Comparison of ENCODE assay signal across 20 mouse cellular contexts in the genomic region with DNA sequence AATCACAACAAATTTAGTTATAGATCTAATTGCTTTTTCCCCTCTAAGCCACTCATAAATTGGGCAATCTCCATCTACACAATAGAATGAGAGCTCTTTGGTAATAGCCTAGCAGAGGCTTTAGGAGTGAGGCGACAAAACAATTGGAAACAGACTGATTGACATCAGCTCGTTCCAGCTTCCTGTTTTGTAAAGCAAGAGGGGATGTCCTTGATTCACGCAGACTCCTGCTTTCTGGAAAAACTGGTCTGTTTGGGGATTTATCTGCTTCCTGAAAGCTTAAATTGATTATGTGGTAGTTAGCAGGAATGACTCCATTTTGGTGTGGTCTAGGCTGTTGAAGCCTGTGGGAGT. TPM values are rescaled to one million over a fixed set of nuclear protein-coding genes. Genes with fewer than 3 reads are reported as not detected.
DNase-seq lines count a peak whose midpoint lies in the region; ATAC-seq and TF ChIP-seq lines count a peak whose summit lies in the region.
"Had no signal": no experiment of that assay in that cellular context is flagged by ENCODE, and none has a peak within 500 bp of the region (broad histone marks: within the 10 kb centered on the region; RNA-seq: fewer than 3 reads in every experiment).

No protein-coding gene starts in this region.

- no peaks in the 10 kb centered on the region for H3K27me3 ChIP-seq in heart, embryonic 15.5 days
- H3K27me3 ChIP-seq in lung, postnatal 0 days (replicated peaks; ENCODE audit: insufficient read depth, low read length) = no peaks in the 10 kb centered on the region
- H3K27me3 ChIP-seq in hindbrain, embryonic 16.5 days (replicated peaks; ENCODE audit: control insufficient read depth, insufficient read depth, low read length) = no peaks in the 10 kb centered on the region
- H3K27me3 ChIP-seq: hindbrain, embryonic 13.5 days; stomach, embryonic 15.5 days had no signal

- TF ChIP-seq EP300 in lung, postnatal 0 days (IDR thresholded peaks at IDR 0.05) = no peak

- TF ChIP-seq CTCF in gastrocnemius, adult 2 months (IDR thresholded peaks at IDR 0.05) = no peak
- no peak for TF ChIP-seq CTCF in lung, postnatal 0 days (IDR thresholded peaks at IDR 0.05)

- H3K4me2 ChIP-seq in heart, embryonic 15.5 days = no peak overlapping the region
- H3K4me2 ChIP-seq in lung, postnatal 0 days (replicated peaks; ENCODE audit: low read depth, low read length) = no peak overlapping the region
- no peak overlapping the region for H3K4me2 ChIP-seq in hindbrain, embryonic 16.5 days (ENCODE audit: low read length)
- H3K4me2 ChIP-seq: hindbrain, embryonic 13.5 days had no signal

- H3K9ac ChIP-seq in heart, embryonic 15.5 days = no peak overlapping the region
- no peak overlapping the region for H3K9ac ChIP-seq in lung, postnatal 0 days (replicated peaks; ENCODE audit: low read depth)
- H3K9ac ChIP-seq in hindbrain, embryonic 16.5 days (ENCODE audit: low read depth, low read length) = no peak overlapping the region
- H3K9ac ChIP-seq: hindbrain, embryonic 13.5 days; liver, embryonic 14.5 days; stomach, embryonic 15.5 days had no signal

- peak overlapping the region; percentile 83 for H3K27ac ChIP-seq in gastrocnemius, adult 2 months
- peak overlapping the region; percentile 74 for H3K27ac ChIP-seq in heart, embryonic 15.5 days
- H3K27ac ChIP-seq in lung, postnatal 0 days (ENCODE audit: low read length) = 0 out of 2 replicates have a peak overlapping the region, but pooled peaks have one; percentile 11
- no peak overlapping the region for H3K27ac ChIP-seq in hindbrain, embryonic 16.5 days (ENCODE audit: low read depth, low read length)
- H3K27ac ChIP-seq: hindbrain, embryonic 13.5 days; left cerebral cortex, adult 2 months; liver, embryonic 14.5 days had no signal

- peaks cover 5% of the 10 kb centered on the region for H3K36me3 ChIP-seq in heart, embryonic 15.5 days
- H3K36me3 ChIP-seq in lung, postnatal 0 days (ENCODE audit: insufficient read depth, low read length) = no peaks in the 10 kb centered on the region
- H3K36me3 ChIP-seq in hindbrain, embryonic 16.5 days (ENCODE audit: control insufficient read depth, insufficient read depth, low read length) = no peaks in the 10 kb centered on the region
- H3K36me3 ChIP-seq: stomach, embryonic 15.5 days had no signal

- H3K9me3 ChIP-seq in heart, embryonic 15.5 days (replicated peaks) = no peaks in the 10 kb centered on the region
- no peaks in the 10 kb centered on the region for H3K9me3 ChIP-seq in lung, postnatal 0 days (ENCODE audit: low read length)
- no peaks in the 10 kb centered on the region for H3K9me3 ChIP-seq in hindbrain, embryonic 16.5 days (ENCODE audit: control insufficient read depth, low read length)
- H3K9me3 ChIP-seq: G1E; hindbrain, embryonic 13.5 days; stomach, embryonic 15.5 days had no signal

- WGBS in heart, embryonic 15.5 days = 40% methylated on average over 3 of the region's 3 CpGs
- 13% methylated on average over 3 of the region's 3 CpGs for WGBS in lung, postnatal 0 days
- 21% methylated on average over 3 of the region's 3 CpGs for WGBS in hindbrain, embryonic 16.5 days

- intact Hi-C loops in gastrocnemius, adult 2 months (cut with DNase I) = loop anchor here (2.0 kb wide), 1 partner anchor 22 kb away; no protein-coding TSS in a partner anchor
- intact Hi-C loops in gastrocnemius, postnatal 14 days (cut with DNase I; ENCODE audit: low total_unique reads) = no loop called here

- no peak for DNase-seq in gastrocnemius, adult 2 months
- DNase-seq in gastrocnemius, postnatal 14 days = no peak
- DNase-seq in heart, postnatal 4 days = no peak
- DNase-seq in lung, postnatal 0 days (ENCODE audit: low spot score) = peak; percentile 83
- no peak for DNase-seq in lung, postnatal 4 days
- DNase-seq: adrenal gland, postnatal 25 days; cerebellum, adult 11-12 months; left cerebral cortex, postnatal 4 days; right cerebral cortex, postnatal 25 days; thymus, adult 18-20 months; thymus, postnatal 4 days had no signal

- no peak overlapping the region for H3K4me3 ChIP-seq in gastrocnemius, adult 2 months
- no peak overlapping the region for H3K4me3 ChIP-seq in heart, embryonic 15.5 days
- no peak overlapping the region for H3K4me3 ChIP-seq in lung, postnatal 0 days (ENCODE audit: low read depth, low read length)
- H3K4me3 ChIP-seq in hindbrain, embryonic 16.5 days (ENCODE audit: low read length) = no peak overlapping the region
- H3K4me3 ChIP-seq: hindbrain, embryonic 13.5 days; left cerebral cortex, adult 2 months; stomach, embryonic 15.5 days had no signal

- no peak for ATAC-seq in heart, embryonic 15.5 days (replicated peaks; ENCODE audit: insufficient number of reproducible peaks, insufficient read depth, low FRiP score, low read depth)
- ATAC-seq in lung, postnatal 0 days = peak; percentile 51; the same call in 1 of the 2 replicates
- no peak for ATAC-seq in hindbrain, embryonic 16.5 days
- ATAC-seq in erythroblast, adult 5-6 weeks (replicated peaks; ENCODE audit: low FRiP score, poor library complexity, severe bottlenecking) = no peak
- ATAC-seq: forebrain, embryonic 16.5 days had no signal

- H3K4me1 ChIP-seq in heart, embryonic 15.5 days (replicated peaks) = peaks cover 87% of the 10 kb centered on the region
- H3K4me1 ChIP-seq in lung, postnatal 0 days (ENCODE audit: insufficient read depth, low read depth, low read length) = peaks cover 12% of the 10 kb centered on the region; the same call in 1 of the 2 replicates
- H3K4me1 ChIP-seq in hindbrain, embryonic 16.5 days (ENCODE audit: control insufficient read depth, insufficient read depth, low read depth, low read length) = no peaks in the 10 kb centered on the region; the same call in none of the 2 replicates

RNA-seq across cellular contexts. Expression of a gene that starts 33.6 kb away (rescaled TPM):
- total RNA-seq in gastrocnemius, adult 2 months (2021) = 10 to 100 TPM in 1 of 2 experiments, 1 to 10 TPM in 1; 8.0 to 12.8 TPM
- total RNA-seq in gastrocnemius, postnatal 14 days (2021) = 10 to 100 TPM; 12.5 to 16.1 TPM
- 20.9 and 21.4 TPM in 2 replicates for polyA plus RNA-seq in heart, embryonic 15.5 days (2015; fragmentation: Nextera tagmentation; extraction: Ambion mirVana)
- 10 to 100 TPM; 88.8 to 92.1 TPM for total RNA-seq in heart, postnatal 4 days (2021)
- 11.0 and 12.1 TPM in 2 replicates for polyA plus RNA-seq in lung, postnatal 0 days (2015; fragmentation: Nextera tagmentation; extraction: Ambion mirVana)
- 26.6 and 28.4 TPM in 2 replicates for polyA plus RNA-seq in hindbrain, embryonic 16.5 days (2015; fragmentation: Nextera tagmentation; extraction: Ambion mirVana)
- 39.4 and 45.4 TPM in 2 replicates for total RNA-seq in erythroblast, adult 5-6 weeks (2015; ENCODE audit: low replicate concordance)
- 59.4 and 83.1 TPM in 2 replicates for total RNA-seq in erythroblast, adult 5-6 weeks (2017; ENCODE audit: low replicate concordance)
